Mouse (Mus musculus): Measurements from ENCODE around the gene Mdfic.

DNA sequence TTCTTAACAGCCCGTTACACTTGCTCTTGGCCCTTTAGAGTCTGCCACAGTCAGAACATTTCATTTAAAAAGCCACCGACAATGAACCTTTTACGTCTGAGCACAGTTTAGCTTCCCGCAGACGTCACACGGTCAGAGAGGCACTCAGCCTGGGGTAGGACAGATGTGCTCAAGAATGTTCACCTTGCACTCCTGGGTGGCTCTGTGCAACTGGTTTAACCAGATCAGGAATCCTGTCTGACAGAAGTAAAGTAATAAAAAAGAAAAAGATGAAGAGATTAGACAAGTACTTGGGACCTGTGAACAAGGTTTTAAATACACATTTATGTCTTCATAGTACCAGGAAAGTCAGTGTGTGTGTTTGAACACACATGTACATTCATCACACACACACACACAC, 542 bp upstream of the Mdfic start:
- TF ChIP-seq GATA1 (IDR thresholded peaks at IDR 0.05; ENCODE audit: borderline replicate concordance, low read length) (no peak), CTCF (IDR thresholded peaks at IDR 0.05; ENCODE audit: low read depth, low read length) (no peak)

Data from G1E (cell line).